In genomic region chr10:127071203-127071602, GRCm38 (mm10) we compare ENCODE assay signal across 10 mouse cellular contexts. TPM values are rescaled to one million over a fixed set of nuclear protein-coding genes. Genes with fewer than 3 reads are reported as not detected.
DNase-seq lines count a peak whose midpoint lies in the region; ATAC-seq and TF ChIP-seq lines count a peak whose summit lies in the region.
"Had no signal": no experiment of that assay in that cellular context is flagged by ENCODE, and none has a peak within 500 bp of the region (broad histone marks: within the 10 kb centered on the region; RNA-seq: fewer than 3 reads in every experiment).

No protein-coding gene starts in this region.

- peaks cover 13% of the 10 kb centered on the region for H3K27me3 ChIP-seq in kidney, embryonic 15.5 days
- no peaks in the 10 kb centered on the region; the same call in 1 of the 2 replicates for H3K27me3 ChIP-seq in embryonic facial prominence, embryonic 11.5 days (ENCODE audit: control insufficient read depth, insufficient read depth, low read length)
- peaks cover 7% of the 10 kb centered on the region for H3K27me3 ChIP-seq in intestine, embryonic 15.5 days (replicated peaks)
- no peaks in the 10 kb centered on the region for H3K27me3 ChIP-seq in myocyte (ENCODE audit: control insufficient read depth, insufficient read depth, insufficient read length)

- H3K79me2 ChIP-seq in myocyte (ENCODE audit: control insufficient read depth, insufficient read depth) = peaks cover 18% of the 10 kb centered on the region

- H3K4me1 ChIP-seq in kidney, embryonic 15.5 days = peaks cover 25% of the 10 kb centered on the region
- no peaks in the 10 kb centered on the region; the same call in 1 of the 2 replicates for H3K4me1 ChIP-seq in embryonic facial prominence, embryonic 11.5 days (ENCODE audit: control insufficient read depth, insufficient read depth, low read length)
- H3K4me1 ChIP-seq in intestine, embryonic 15.5 days (replicated peaks) = peaks cover 21% of the 10 kb centered on the region

- no peaks in the 10 kb centered on the region for H3K9me3 ChIP-seq in kidney, embryonic 15.5 days (replicated peaks)
- no peaks in the 10 kb centered on the region for H3K9me3 ChIP-seq in embryonic facial prominence, embryonic 11.5 days (replicated peaks; ENCODE audit: control insufficient read depth, low read length)
- H3K9me3 ChIP-seq in intestine, embryonic 15.5 days = no peaks in the 10 kb centered on the region

- TF ChIP-seq POLR2A in myocyte (IDR thresholded peaks at IDR 0.05; ENCODE audit: insufficient read length, low read depth) = no peak

- no peak overlapping the region for H3K27ac ChIP-seq in kidney, embryonic 15.5 days
- no peak overlapping the region for H3K27ac ChIP-seq in embryonic facial prominence, embryonic 11.5 days (replicated peaks; ENCODE audit: low read depth, low read length)
- H3K27ac ChIP-seq in intestine, embryonic 15.5 days = no peak overlapping the region

- peak overlapping the region; percentile 41 for H3ac ChIP-seq in myocyte (ENCODE audit: control insufficient read depth, insufficient read length)

- WGBS in kidney, embryonic 15.5 days = 76% methylated on average over 9 of the region's 9 CpGs
- WGBS in embryonic facial prominence, embryonic 11.5 days = 77% methylated on average over 9 of the region's 9 CpGs
- 70% methylated on average over 9 of the region's 9 CpGs for WGBS in intestine, embryonic 15.5 days

- peak overlapping the region; percentile 58 for H3K4me3 ChIP-seq in kidney, embryonic 15.5 days (replicated peaks)
- peak overlapping the region; percentile 58 for H3K4me3 ChIP-seq in embryonic facial prominence, embryonic 11.5 days (ENCODE audit: low read depth, low read length)
- H3K4me3 ChIP-seq in intestine, embryonic 15.5 days (replicated peaks) = peak overlapping the region; percentile 50
- H3K4me3 ChIP-seq in myocyte = peak overlapping the region; percentile 98

- peak overlapping the region; percentile 89 for H3K4me2 ChIP-seq in kidney, embryonic 15.5 days
- peak overlapping the region; percentile 57 for H3K4me2 ChIP-seq in embryonic facial prominence, embryonic 11.5 days (ENCODE audit: low read depth, low read length)
- peak overlapping the region; percentile 89 for H3K4me2 ChIP-seq in intestine, embryonic 15.5 days (replicated peaks)
- peak overlapping the region; percentile 97 for H3K4me2 ChIP-seq in myocyte (ENCODE audit: low read depth)

- H3K9ac ChIP-seq in kidney, embryonic 15.5 days = peak overlapping the region; percentile 66; the same call in 1 of the 2 replicates
- peak overlapping the region; percentile 67 for H3K9ac ChIP-seq in embryonic facial prominence, embryonic 11.5 days (replicated peaks; ENCODE audit: low read length)
- H3K9ac ChIP-seq in intestine, embryonic 15.5 days = 0 out of 2 replicates have a peak overlapping the region, but pooled peaks have one; percentile 67

- peaks cover 27% of the 10 kb centered on the region for H3K36me3 ChIP-seq in kidney, embryonic 15.5 days
- peaks cover 14% of the 10 kb centered on the region for H3K36me3 ChIP-seq in embryonic facial prominence, embryonic 11.5 days (replicated peaks; ENCODE audit: control insufficient read depth, insufficient read depth, low read depth, low read length)
- H3K36me3 ChIP-seq in intestine, embryonic 15.5 days = peaks cover 16% of the 10 kb centered on the region
- peaks cover 22% of the 10 kb centered on the region for H3K36me3 ChIP-seq in myocyte (ENCODE audit: control insufficient read depth, insufficient read depth)

- DNase-seq in kidney, postnatal 25 days = no peak
- no peak for DNase-seq in embryonic facial prominence, embryonic 11.5 days (ENCODE audit: low spot score)
- no peak for DNase-seq in testis, postnatal 10 days (ENCODE audit: low spot score)
- DNase-seq in adrenal gland, postnatal 25 days = no peak
- DNase-seq in adrenal gland, adult (ENCODE audit: inconsistent age in 2 of 2, low spot score in 1 of 2) = no peak
- DNase-seq: thymus, postnatal 4 days had no signal

- ATAC-seq in kidney, embryonic 15.5 days (replicated peaks; ENCODE audit: low FRiP score) = no peak
- ATAC-seq in embryonic facial prominence, embryonic 11.5 days (replicated peaks; ENCODE audit: insufficient number of reproducible peaks, low FRiP score, low TSS enrichment, low read depth) = no peak
- no peak for ATAC-seq in intestine, embryonic 15.5 days

TF ChIP-seq in myocyte, 11 proteins besides CTCF, POLR2A, EP300 and RAD21:
- no peak for TF ChIP-seq MAX (IDR thresholded peaks at IDR 0.05; ENCODE audit: low read depth)
- no peak for TF ChIP-seq TCF12 (IDR thresholded peaks at IDR 0.05; ENCODE audit: insufficient read depth, poor library complexity, severe bottlenecking)
- no peak for TF ChIP-seq USF1 (IDR thresholded peaks at IDR 0.05; ENCODE audit: low read depth)
- TF ChIP-seq POLR2AphosphoS2 (IDR thresholded peaks at IDR 0.05; ENCODE audit: insufficient read length, low read depth) = peak; percentile 32

RNA-seq across cellular contexts. Expression of gene Tspan31, which starts 1.1 kb away (rescaled TPM):
- 185 and 189 TPM in 2 replicates for polyA plus RNA-seq in kidney, embryonic 15.5 days (2015; fragmentation: Nextera tagmentation; extraction: Ambion mirVana)
- 83.4 and 98.5 TPM in 2 replicates for polyA plus RNA-seq in embryonic facial prominence, embryonic 11.5 days (2014; fragmentation: Nextera tagmentation; extraction: Ambion mirVana)
- polyA plus RNA-seq in intestine, embryonic 15.5 days (2015; fragmentation: Nextera tagmentation; extraction: Ambion mirVana) = 167 and 181 TPM in 2 replicates
- polyA plus RNA-seq in myocyte (2012; fragmentation: generic; extraction: Trizol) = 139 TPM
- 103 and 108 TPM in 2 replicates for total RNA-seq in adrenal gland, postnatal 25 days (2021)

RNA-seq across cellular contexts. Expression of gene Agap2, which starts 3.9 kb away (rescaled TPM):
- 0.04 and 0.42 TPM in 2 replicates for polyA plus RNA-seq in kidney, embryonic 15.5 days (2015; fragmentation: Nextera tagmentation; extraction: Ambion mirVana)
- polyA plus RNA-seq in embryonic facial prominence, embryonic 11.5 days (2014; fragmentation: Nextera tagmentation; extraction: Ambion mirVana) = 0.80 and 0.95 TPM in 2 replicates
- polyA plus RNA-seq in intestine, embryonic 15.5 days (2015; fragmentation: Nextera tagmentation; extraction: Ambion mirVana) = 0.16 and 0.43 TPM in 2 replicates
- polyA plus RNA-seq in myocyte (2012; fragmentation: generic; extraction: Trizol) = 1.2 TPM
- total RNA-seq in adrenal gland, postnatal 25 days (2021) = 2.6 and 3.8 TPM in 2 replicates

RNA-seq across cellular contexts. Expression of gene Cdk4, which starts 7.9 kb away (rescaled TPM):
- 1,852 and 1,884 TPM in 2 replicates for polyA plus RNA-seq in kidney, embryonic 15.5 days (2015; fragmentation: Nextera tagmentation; extraction: Ambion mirVana)
- polyA plus RNA-seq in embryonic facial prominence, embryonic 11.5 days (2014; fragmentation: Nextera tagmentation; extraction: Ambion mirVana) = 3,117 and 3,128 TPM in 2 replicates
- polyA plus RNA-seq in intestine, embryonic 15.5 days (2015; fragmentation: Nextera tagmentation; extraction: Ambion mirVana) = 1,579 and 1,616 TPM in 2 replicates
- 276 TPM for polyA plus RNA-seq in myocyte (2012; fragmentation: generic; extraction: Trizol)
- total RNA-seq in adrenal gland, postnatal 25 days (2021) = 218 and 247 TPM in 2 replicates

RNA-seq across cellular contexts. Expression of gene March9, which starts 11.2 kb away (rescaled TPM):
- polyA plus RNA-seq in kidney, embryonic 15.5 days (2015; fragmentation: Nextera tagmentation; extraction: Ambion mirVana) = 1.1 and 1.4 TPM in 2 replicates
- polyA plus RNA-seq in embryonic facial prominence, embryonic 11.5 days (2014; fragmentation: Nextera tagmentation; extraction: Ambion mirVana) = 1.5 and 1.8 TPM in 2 replicates
- polyA plus RNA-seq in intestine, embryonic 15.5 days (2015; fragmentation: Nextera tagmentation; extraction: Ambion mirVana) = 0.74 and 0.91 TPM in 2 replicates
- polyA plus RNA-seq in myocyte (2012; fragmentation: generic; extraction: Trizol) = 6.1 TPM
- total RNA-seq in adrenal gland, postnatal 25 days (2021) = 8.6 and 10.9 TPM in 2 replicates

RNA-seq across cellular contexts. Expression of gene Cyp27b1, which starts 23.2 kb away (rescaled TPM):
- polyA plus RNA-seq in kidney, embryonic 15.5 days (2015; fragmentation: Nextera tagmentation; extraction: Ambion mirVana) = 9.9 and 12.3 TPM in 2 replicates
- polyA plus RNA-seq in embryonic facial prominence, embryonic 11.5 days (2014; fragmentation: Nextera tagmentation; extraction: Ambion mirVana) = not detected in 2 replicates
- 0.05 and 0.11 TPM in 2 replicates for polyA plus RNA-seq in intestine, embryonic 15.5 days (2015; fragmentation: Nextera tagmentation; extraction: Ambion mirVana)
- polyA plus RNA-seq in myocyte (2012; fragmentation: generic; extraction: Trizol) = 0.56 TPM
- 0.33 TPM in 1 of 2 replicates, not detected in the other for total RNA-seq in adrenal gland, postnatal 25 days (2021)
- total RNA-seq: gastrocnemius, adult 8-10 months had no signal
